Mouse (Mus musculus) testis, adult 2 months (tissue): ENCODE measurements around the gene Tap1. TPM values are rescaled to one million over a fixed set of nuclear protein-coding genes. Genes with fewer than 3 reads are reported as not detected.

Source experiments
- H3K27ac ChIP-seq: fragments of 200-500 bp; 2 replicates; pipeline ENCODE4 v1.5.1; 2012; ENCODE audit warnings: low read depth, low read length; ENCODE audit not compliant: control insufficient read depth, insufficient read depth
- H3K27me3 ChIP-seq: fragments of 200-500 bp; 2 replicates; pipeline ENCODE4 v1.6.1; 2012; ENCODE audit warnings: mild to moderate bottlenecking, low read length, moderate library complexity; ENCODE audit not compliant: control insufficient read depth, insufficient read depth
- H3K36me3 ChIP-seq: fragments of 200-500 bp; 2 replicates; pipeline ENCODE4 v1.6.1; 2012; ENCODE audit warnings: mild to moderate bottlenecking, low read length; ENCODE audit not compliant: control insufficient read depth, insufficient read depth
- H3K4me1 ChIP-seq: fragments of 200-500 bp; 2 replicates; pipeline ENCODE4 v1.6.1; 2012; ENCODE audit warnings: low read length; ENCODE audit not compliant: control insufficient read depth, insufficient read depth
- H3K4me3 ChIP-seq: fragments of 200-500 bp; 2 replicates; pipeline ENCODE4 v1.5.1; 2012; ENCODE audit warnings: low read depth, mild to moderate bottlenecking, low read length, moderate library complexity, mixed read lengths; ENCODE audit not compliant: control insufficient read depth
- CTCF ChIP-seq: fragments of 200-500 bp; IDR thresholded peaks from 2 replicates; pipeline ENCODE4 v1.5.1; 2012; ENCODE audit warnings: low read depth, mild to moderate bottlenecking, inconsistent platforms, low read length, moderate library complexity; ENCODE audit not compliant: control insufficient read depth, insufficient read depth, insufficient replicate concordance
- POLR2A ChIP-seq: fragments of 200-500 bp; IDR thresholded peaks from 2 replicates; pipeline ENCODE4 v1.6.1; 2012; ENCODE audit warnings: low read depth, mild to moderate bottlenecking, inconsistent platforms, low read length, moderate library complexity; ENCODE audit not compliant: control insufficient read depth
- polyA plus RNA-seq: library from polyadenylated mRNA; depleted of rRNA; stranded (reverse); fragments of >200 nt; gene quantifications from 2 replicates; pipeline ENCODE4 v1.2.3, GENCODE M21; 2012

Gene Tap1
- polyA plus RNA-seq, 1 experiment: 1.5 TPM

GRCm38 (mm10) chr17:34193468-34193867 is 6.1 kb downstream of the Tap1 start:
- Histone ChIP-seq H3K4me3 (no peak overlapping the region), H3K36me3 (no peaks in the 10 kb centered on the region), H3K27me3 (peaks cover 2% of the 10 kb centered on the region; the same call in 1 of the 2 replicates), H3K4me1 (peaks cover 14% of the 10 kb centered on the region), H3K27ac (no peak overlapping the region)
- TF ChIP-seq CTCF: no peak

- no peak overlapping the region for H3K4me3 ChIP-seq
- H3K27ac ChIP-seq: no peak overlapping the region
- H3K36me3 ChIP-seq: no peaks in the 10 kb centered on the region
- TF ChIP-seq POLR2A (no peak), CTCF (no peak)
- peaks cover 14% of the 10 kb centered on the region for H3K4me1 ChIP-seq
- H3K27me3 ChIP-seq: peaks cover 2% of the 10 kb centered on the region; the same call in 1 of the 2 replicates
These were observed 7.4 kb downstream of the Tap1 start for GRCm38 (mm10) chr17:34194723-34195122.

GRCm38 (mm10) chr17:34196491-34196890 is 9.1 kb downstream of the Tap1 start:
- Histone ChIP-seq H3K36me3 (no peaks in the 10 kb centered on the region), H3K27me3 (peaks cover 2% of the 10 kb centered on the region; the same call in 1 of the 2 replicates), H3K4me1 (peaks cover 14% of the 10 kb centered on the region), H3K4me3 (no peak overlapping the region), H3K27ac (no peak overlapping the region)
- TF ChIP-seq CTCF (no peak), POLR2A (no peak)

GRCm38 (mm10) chr17:34196941-34197894 is 9.9 kb downstream of the Tap1 start, which contains the start of gene Psmb8:
Gene Psmb8 (plus strand): TSS chr17:34197721.
- TF ChIP-seq POLR2A: no peak
- TF ChIP-seq CTCF: no peak
- Histone ChIP-seq H3K27me3 (peaks cover 2% of the 10 kb centered on the region; the same call in 1 of the 2 replicates), H3K27ac (no peak within 1 kb of the TSS), H3K4me1 (peaks cover 14% of the 10 kb centered on the region), H3K4me3 (peak within 1 kb of the TSS; percentile 67), H3K36me3 (no peaks in the 10 kb centered on the region)

GRCm38 (mm10) chr17:34197904-34198520 is 10.7 kb downstream of the Tap1 start:
- Histone ChIP-seq H3K36me3 (no peaks in the 10 kb centered on the region), H3K4me3 (peak overlapping the region; percentile 67), H3K27me3 (peaks cover 2% of the 10 kb centered on the region; the same call in 1 of the 2 replicates), H3K27ac (no peak overlapping the region), H3K4me1 (peaks cover 11% of the 10 kb centered on the region)
- TF ChIP-seq POLR2A (no peak), CTCF (no peak)

GRCm38 (mm10) chr17:34198521-34198912 is 11.2 kb downstream of the Tap1 start:
- TF ChIP-seq CTCF (no peak), POLR2A (no peak)
- H3K27ac ChIP-seq: no peak overlapping the region
- no peaks in the 10 kb centered on the region for H3K36me3 ChIP-seq
- H3K4me1 ChIP-seq: peaks cover 11% of the 10 kb centered on the region
- H3K4me3 ChIP-seq: peak overlapping the region; percentile 67
- H3K27me3 ChIP-seq: peaks cover 2% of the 10 kb centered on the region; the same call in 1 of the 2 replicates

- TF ChIP-seq CTCF: no peak
- TF ChIP-seq POLR2A: no peak
- H3K27ac ChIP-seq: no peak overlapping the region
- H3K36me3 ChIP-seq: no peaks in the 10 kb centered on the region
- H3K4me3 ChIP-seq: no peak overlapping the region
- H3K27me3 ChIP-seq: peaks cover 2% of the 10 kb centered on the region; the same call in 1 of the 2 replicates
- peaks cover 11% of the 10 kb centered on the region for H3K4me1 ChIP-seq
These were observed 11.8 kb downstream of the Tap1 start for GRCm38 (mm10) chr17:34199050-34199619.
